Mouse (Mus musculus): ENCODE data around the gene Arhgap27.
A peak's percentile ranks its signal among the peaks of the same experiment; 100 is the strongest.

Gene Arhgap27

GRCm38 (mm10) chr11:103381505-103381904 is 18.0 kb upstream of the Arhgap27 start:
- DNase-seq (ENCODE audit: low spot score) = no peak

- no peak for DNase-seq (ENCODE audit: low spot score)
These were observed 17.0 kb upstream of the Arhgap27 start for GRCm38 (mm10) chr11:103380460-103380859.

- DNase-seq (ENCODE audit: low spot score) = no peak
These were observed 14.8 kb upstream of the Arhgap27 start for GRCm38 (mm10) chr11:103378341-103378740.

GRCm38 (mm10) chr11:103375772-103376171 is 12.3 kb upstream of the Arhgap27 start:
- DNase-seq (ENCODE audit: low spot score) = no peak

- DNase-seq (ENCODE audit: low spot score) = no peak
These were observed 11.8 kb upstream of the Arhgap27 start for GRCm38 (mm10) chr11:103375258-103375657.

- DNase-seq (ENCODE audit: low spot score) = no peak
These were observed 10.4 kb upstream of the Arhgap27 start for GRCm38 (mm10) chr11:103373922-103374321.

DNA sequence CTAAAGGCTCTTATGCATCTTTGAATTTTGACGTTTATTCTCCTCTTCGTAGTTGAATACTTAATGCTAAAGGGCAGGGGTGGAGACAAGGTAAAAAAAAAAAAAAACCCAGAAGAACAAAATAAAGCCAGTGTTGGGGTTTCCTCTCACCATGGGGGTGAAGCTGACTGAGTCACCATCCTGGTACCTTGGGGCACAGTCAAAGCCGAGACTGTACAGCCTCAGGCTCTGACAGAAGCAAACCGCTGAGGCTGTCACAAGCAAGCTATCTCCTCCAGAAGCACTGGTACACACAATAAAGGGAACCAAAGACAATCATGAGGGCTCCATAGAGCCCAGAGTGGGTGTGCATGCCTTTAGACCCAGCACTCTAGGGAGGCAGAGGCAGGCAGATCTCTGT is 9.1 kb upstream of the Arhgap27 start:
- DNase-seq (ENCODE audit: low spot score) = no peak

- no peak for DNase-seq (ENCODE audit: low spot score)
These were observed 8.6 kb upstream of the Arhgap27 start for GRCm38 (mm10) chr11:103372068-103372467.

GRCm38 (mm10) chr11:103371222-103371539 is 7.7 kb upstream of the Arhgap27 start:
- no peak for DNase-seq (ENCODE audit: low spot score)

GRCm38 (mm10) chr11:103370397-103371221 is 7.1 kb upstream of the Arhgap27 start:
- no peak for DNase-seq (ENCODE audit: low spot score)

DNA sequence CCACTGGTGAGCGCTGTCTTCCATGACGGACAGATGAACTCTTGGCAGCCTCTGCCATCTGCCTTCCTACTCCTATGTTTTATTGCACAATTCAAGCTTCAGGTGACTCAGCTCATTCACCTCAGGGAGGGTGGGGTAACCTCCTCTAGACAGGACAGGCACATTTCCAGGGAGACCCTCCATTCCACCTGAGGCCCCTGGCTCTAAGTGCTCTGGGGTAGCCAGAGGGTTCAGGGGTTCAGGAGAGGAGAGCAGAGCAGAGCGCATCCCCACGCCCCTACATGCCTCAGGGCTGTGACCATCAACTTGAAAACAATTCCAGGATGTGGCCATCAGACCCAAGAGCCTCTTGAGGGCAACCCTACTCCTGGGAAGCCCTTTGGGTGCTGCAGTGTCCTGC is 2.0 kb upstream of the Arhgap27 start:
- DNase-seq (ENCODE audit: low spot score) = no peak

DNA sequence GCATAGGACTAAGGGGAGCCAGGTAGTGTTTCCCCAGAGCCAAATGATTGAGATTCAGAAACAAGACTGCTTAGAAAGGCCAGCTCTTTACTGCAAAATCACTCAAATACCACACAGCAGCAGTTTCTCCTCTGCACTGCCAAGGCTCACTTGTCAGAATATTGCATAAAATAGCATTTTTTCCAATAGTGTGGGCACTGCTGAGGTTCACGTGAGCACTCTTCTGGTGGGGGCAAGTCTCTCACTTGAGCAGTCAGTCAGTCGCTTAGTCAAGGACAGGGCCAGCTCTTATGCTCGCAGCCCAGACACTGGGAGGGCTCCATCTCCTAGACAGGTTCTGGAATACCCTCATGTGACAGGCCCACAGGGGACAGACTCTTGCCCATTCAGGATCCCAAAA is 1.5 kb upstream of the Arhgap27 start:
- DNase-seq (ENCODE audit: low spot score) = no peak

GRCm38 (mm10) chr11:103364335-103364734 is 843 bp upstream of the Arhgap27 start:
- DNase-seq (ENCODE audit: low spot score) = no peak

- peak; percentile 43 for DNase-seq (ENCODE audit: low spot score)
These were observed 841 bp downstream of the Arhgap27 start for GRCm38 (mm10) chr11:103362521-103363181.

DNA sequence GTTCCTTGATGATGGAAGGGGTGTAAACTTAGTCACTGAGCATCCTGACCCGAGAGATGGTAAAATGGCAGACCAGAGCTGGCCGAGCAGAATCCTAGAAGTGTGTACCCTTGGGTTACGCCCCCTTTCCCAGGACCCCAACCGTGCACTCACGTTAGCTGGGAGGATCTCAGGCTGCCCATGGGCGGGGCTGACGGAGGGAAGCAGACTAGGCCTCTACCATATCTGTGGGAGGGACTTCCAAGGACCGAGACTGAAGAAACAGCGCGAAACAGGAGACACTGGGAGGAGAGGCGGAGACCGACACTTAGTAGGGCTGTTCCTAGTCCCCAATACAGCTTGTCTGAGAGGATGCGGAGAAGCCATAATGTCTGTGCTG is 1.4 kb downstream of the Arhgap27 start:
- peak; percentile 65 for DNase-seq (ENCODE audit: low spot score)

GRCm38 (mm10) chr11:103361396-103362053 is 2.0 kb downstream of the Arhgap27 start:
- DNase-seq (ENCODE audit: low spot score) = peak; percentile 56

DNA sequence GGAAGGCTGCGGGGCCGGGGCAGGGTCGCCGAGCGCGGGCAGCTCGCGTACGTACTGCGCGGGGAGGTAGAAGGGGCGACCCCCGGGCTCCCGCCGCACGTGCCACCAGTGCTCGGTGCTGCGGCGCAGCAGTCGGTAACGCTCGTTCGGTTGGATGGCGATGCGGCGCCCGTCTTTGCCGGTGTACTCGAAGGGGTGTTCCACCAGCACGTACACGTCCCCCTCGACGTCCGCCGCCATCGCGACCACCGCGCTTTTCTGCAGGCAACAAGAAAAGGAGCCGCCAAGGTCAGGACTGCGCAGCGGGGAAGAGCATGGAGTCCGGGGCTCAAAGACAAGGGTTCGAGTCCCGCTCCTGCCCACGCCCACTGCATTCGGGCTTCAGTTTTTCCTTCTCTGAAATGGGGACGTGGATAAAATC is 2.8 kb downstream of the Arhgap27 start:
- DNase-seq (ENCODE audit: low spot score) = no peak

GRCm38 (mm10) chr11:103359841-103360641 is 3.5 kb downstream of the Arhgap27 start:
- DNase-seq (ENCODE audit: low spot score) = peak; percentile 76

GRCm38 (mm10) chr11:103359122-103359521 is 4.4 kb downstream of the Arhgap27 start:
- peak; percentile 73 for DNase-seq (ENCODE audit: low spot score)

DNA sequence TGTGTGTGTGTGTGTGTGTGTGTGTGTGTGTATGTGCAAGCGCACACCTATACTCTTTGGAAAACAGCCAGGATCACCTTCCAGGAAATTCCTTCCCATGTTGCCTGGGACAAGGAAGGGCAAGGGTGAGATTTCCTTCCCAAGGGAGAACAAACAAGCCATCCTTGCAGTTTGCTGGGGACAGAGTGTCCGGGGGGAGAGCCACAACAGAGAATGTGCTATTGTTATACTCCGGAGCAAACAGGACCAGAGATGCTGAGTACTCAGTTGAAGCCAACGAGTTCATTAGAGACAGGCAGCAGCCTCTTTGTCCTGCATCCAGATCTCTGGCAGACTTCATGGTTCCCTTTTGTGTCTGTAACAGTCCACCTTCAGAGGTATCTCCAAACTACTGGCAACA is 5.2 kb downstream of the Arhgap27 start:
- no peak for DNase-seq (ENCODE audit: low spot score)

- DNase-seq (ENCODE audit: low spot score) = no peak
These were observed 5.8 kb downstream of the Arhgap27 start for GRCm38 (mm10) chr11:103357710-103358109.

DNA sequence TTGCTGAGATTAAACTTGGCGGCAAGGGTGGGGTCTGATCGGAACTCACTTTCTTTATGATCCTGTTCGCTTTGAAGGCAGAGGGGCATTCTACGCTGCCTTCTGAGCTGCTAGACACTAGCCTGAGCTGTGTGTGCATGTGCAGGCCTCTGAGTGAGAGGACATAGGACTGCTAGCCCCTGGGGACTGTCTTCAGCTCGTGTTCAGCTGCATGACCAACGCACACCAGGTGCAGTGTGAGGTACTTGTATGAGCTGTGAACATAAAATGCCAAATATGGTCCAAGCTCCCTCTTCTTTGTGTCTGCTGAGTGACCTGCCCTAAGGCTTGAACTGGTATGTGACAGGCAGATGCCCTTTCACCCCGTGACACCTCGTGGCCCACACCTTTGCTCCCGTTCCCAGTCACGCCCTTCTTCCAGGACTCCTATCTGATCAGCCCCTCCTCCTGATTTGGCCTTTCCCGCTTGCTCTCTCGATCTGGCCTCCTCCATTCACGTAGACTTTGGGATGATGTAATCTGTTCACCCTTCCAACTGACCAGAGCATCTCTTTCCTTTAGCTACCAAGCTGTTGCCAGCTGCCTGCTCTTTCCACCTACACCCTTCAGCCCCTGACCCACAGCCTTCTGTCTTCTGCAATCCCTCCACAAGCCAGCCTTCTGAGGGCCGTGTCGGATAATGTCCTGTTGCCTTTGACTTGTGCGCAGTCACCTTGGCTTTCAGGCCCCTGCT is 6.4 kb downstream of the Arhgap27 start:
- DNase-seq (ENCODE audit: low spot score) = peak; percentile 88
